Mouse (Mus musculus): Measurements from ENCODE around the gene Smad9.
"Not testable (repeated sequence)": the region's sequence is repeated elsewhere in the genome, so short reads cannot be mapped to it uniquely, and the experiment has no call there.

The Smad9 gene

GRCm38 (mm10) chr3:54757446-54757845 lies 2.1 kb downstream of the Smad9 start:
- no peak for DNase-seq (ENCODE audit: low spot score in 2 of 2)

GRCm38 (mm10) chr3:54759211-54759610 lies 3.8 kb downstream of the Smad9 start:
- DNase-seq (ENCODE audit: low spot score in 2 of 2) = no peak

- DNase-seq (ENCODE audit: low spot score in 2 of 2) = no peak
These were observed 5.1 kb downstream of the Smad9 start for GRCm38 (mm10) chr3:54760321-54761115.

- no peak for DNase-seq (ENCODE audit: low spot score in 2 of 2)
These were observed 5.9 kb downstream of the Smad9 start for GRCm38 (mm10) chr3:54761258-54761657.

GRCm38 (mm10) chr3:54764418-54764817 lies 9.0 kb downstream of the Smad9 start:
- DNase-seq (ENCODE audit: low spot score in 2 of 2) = no peak

GRCm38 (mm10) chr3:54765521-54765920 lies 10.1 kb downstream of the Smad9 start:
- DNase-seq (ENCODE audit: low spot score in 2 of 2) = not testable (repeated sequence)

GRCm38 (mm10) chr3:54766034-54766433 lies 10.7 kb downstream of the Smad9 start:
- no peak for DNase-seq (ENCODE audit: low spot score in 2 of 2)

GRCm38 (mm10) chr3:54766811-54767210 lies 11.4 kb downstream of the Smad9 start:
- no peak for DNase-seq (ENCODE audit: low spot score in 2 of 2)

GRCm38 (mm10) chr3:54768592-54768991 lies 13.2 kb downstream of the Smad9 start:
- no peak for DNase-seq (ENCODE audit: low spot score in 2 of 2)

- no peak for DNase-seq (ENCODE audit: low spot score in 2 of 2)
These were observed 14.2 kb downstream of the Smad9 start for GRCm38 (mm10) chr3:54769349-54770275.

- DNase-seq (ENCODE audit: low spot score in 2 of 2) = no peak
These were observed 18.2 kb downstream of the Smad9 start for GRCm38 (mm10) chr3:54773613-54774012.

GRCm38 (mm10) chr3:54775989-54776631 lies 20.7 kb downstream of the Smad9 start:
- no peak for DNase-seq (ENCODE audit: low spot score in 2 of 2)

GRCm38 (mm10) chr3:54790601-54791000 lies 35.2 kb downstream of the Smad9 start:
- DNase-seq (ENCODE audit: low spot score in 2 of 2) = no peak

- DNase-seq (ENCODE audit: low spot score in 2 of 2) = no peak
These were observed 36.7 kb downstream of the Smad9 start for GRCm38 (mm10) chr3:54791822-54792677.

GRCm38 (mm10) chr3:54793762-54794161 lies 38.4 kb downstream of the Smad9 start:
- no peak for DNase-seq (ENCODE audit: low spot score in 2 of 2)

GRCm38 (mm10) chr3:54795379-54795778 lies 40.0 kb downstream of the Smad9 start:
- DNase-seq (ENCODE audit: low spot score in 2 of 2) = no peak

- no peak for DNase-seq (ENCODE audit: low spot score in 2 of 2)
These were observed 40.4 kb downstream of the Smad9 start for GRCm38 (mm10) chr3:54795806-54796205.

GRCm38 (mm10) chr3:54797211-54797610 lies 41.8 kb downstream of the Smad9 start:
- no peak for DNase-seq (ENCODE audit: low spot score in 2 of 2)

GRCm38 (mm10) chr3:54803713-54804112 lies 48.3 kb downstream of the Smad9 start:
- DNase-seq (ENCODE audit: low spot score in 2 of 2) = no peak

- DNase-seq (ENCODE audit: low spot score in 2 of 2) = peak in 1 of 2 experiments; percentile 20
These were observed 51.8 kb downstream of the Smad9 start for GRCm38 (mm10) chr3:54807061-54807661.

All from spleen, postnatal 36 days (tissue).